ENCODE assay signal across 8 mouse cellular contexts in genomic region chr11:70562287-70562994, GRCm38 (mm10). TPM values are rescaled to one million over a fixed set of nuclear protein-coding genes. Genes with fewer than 3 reads are reported as not detected.
DNase-seq lines count a peak whose midpoint lies in the region; ATAC-seq lines count a peak whose summit lies in the region.

Mink1 (plus strand) TSS chr11:70562881.

- peaks cover 46% of the 10 kb centered on the region for H3K4me1 ChIP-seq in forebrain, embryonic 10.5 days
- H3K4me1 ChIP-seq in heart, embryonic 14.5 days (ENCODE audit: control insufficient read depth in 2 of 2, insufficient read depth in 2 of 2, low read length in 2 of 2), result peaks cover 3 to 24% of the 10 kb centered on the region in 2 experiments; a peak in 3 of 4 replicates
- peaks cover 23% of the 10 kb centered on the region for H3K4me1 ChIP-seq in liver, embryonic 11.5 days (replicated peaks; ENCODE audit: control insufficient read depth, insufficient read depth, low read length)

- H3K9me3 ChIP-seq in forebrain, embryonic 10.5 days, result no peaks in the 10 kb centered on the region
- H3K9me3 ChIP-seq in heart, embryonic 14.5 days (ENCODE audit: control insufficient read depth, low read length), result no peaks in the 10 kb centered on the region
- no peaks in the 10 kb centered on the region for H3K9me3 ChIP-seq in liver, embryonic 11.5 days (ENCODE audit: control insufficient read depth, low read length)

- H3K4me2 ChIP-seq in heart, embryonic 14.5 days (ENCODE audit: low read length), result peak within 1 kb of the TSS; percentile 90
- peak within 1 kb of the TSS; percentile 84 for H3K4me2 ChIP-seq in liver, embryonic 11.5 days

- peak within 1 kb of the TSS; percentile 94 for H3K4me3 ChIP-seq in forebrain, embryonic 10.5 days
- peak within 1 kb of the TSS; percentile 70 to 78 for H3K4me3 ChIP-seq in heart, embryonic 14.5 days (ENCODE audit: control insufficient read depth in 1 of 2, insufficient read depth in 1 of 2, low read depth in 1 of 2, low read length in 2 of 2)
- H3K4me3 ChIP-seq in liver, embryonic 11.5 days (ENCODE audit: low read depth, low read length), result peak within 1 kb of the TSS; percentile 84

- H3K27ac ChIP-seq in forebrain, embryonic 10.5 days, result peak within 1 kb of the TSS; percentile 96
- peak within 1 kb of the TSS; percentile 69 to 76 for H3K27ac ChIP-seq in heart, embryonic 14.5 days (replicated peaks in 1 of 2; ENCODE audit: control insufficient read depth in 1 of 2, insufficient read depth in 1 of 2, low read depth in 2 of 2, low read length in 2 of 2)
- H3K27ac ChIP-seq in liver, embryonic 11.5 days (ENCODE audit: low read depth, low read length), result peak within 1 kb of the TSS; percentile 80

- H3K36me3 ChIP-seq in forebrain, embryonic 10.5 days (replicated peaks), result peaks cover 7% of the 10 kb centered on the region; the same call in 1 of the 2 replicates
- H3K36me3 ChIP-seq in heart, embryonic 14.5 days (ENCODE audit: control insufficient read depth, insufficient read depth, low read length), result peaks cover 5% of the 10 kb centered on the region
- H3K36me3 ChIP-seq in liver, embryonic 11.5 days (ENCODE audit: control insufficient read depth, insufficient read depth, low read length), result no peaks in the 10 kb centered on the region
- no peaks in the 10 kb centered on the region for H3K36me3 ChIP-seq in splenic B cell, adult 2 months (ENCODE audit: control insufficient read depth, insufficient read depth, low read length, poor library complexity, severe bottlenecking)

- under 1% methylated on average over 56 of the region's 57 CpGs for WGBS in forebrain, embryonic 10.5 days
- WGBS in heart, embryonic 14.5 days, result under 1% methylated on average over 50 of the region's 57 CpGs
- WGBS in liver, embryonic 11.5 days, result 1% methylated on average over 54 of the region's 57 CpGs

- ATAC-seq in heart, embryonic 14.5 days (ENCODE audit: insufficient number of reproducible peaks, insufficient read depth, low FRiP score, low read depth), result peak; percentile 89
- peak; percentile 84 for ATAC-seq in liver, embryonic 11.5 days (replicated peaks; ENCODE audit: low FRiP score)

- H3K27me3 ChIP-seq in forebrain, embryonic 10.5 days (ENCODE audit: poor library complexity, severe bottlenecking), result no peaks in the 10 kb centered on the region
- H3K27me3 ChIP-seq in heart, embryonic 14.5 days (ENCODE audit: control insufficient read depth, insufficient read depth, low read length), result no peaks in the 10 kb centered on the region
- no peaks in the 10 kb centered on the region for H3K27me3 ChIP-seq in liver, embryonic 11.5 days (replicated peaks; ENCODE audit: control insufficient read depth, insufficient read depth, low read length)
- H3K27me3 ChIP-seq in splenic B cell, adult 2 months (ENCODE audit: control insufficient read depth, insufficient read depth, low read length, poor library complexity, severe bottlenecking), result no peaks in the 10 kb centered on the region

- DNase-seq in CD8-positive naive resting alpha-beta T cell, adult 2 months (ENCODE audit: low read depth in 2 of 2, low spot score in 2 of 2), result peak; percentile 76 to 81
- DNase-seq in c-Kit-negative CD71-positive TER-119-positive erythroid progenitor cells, embryonic 14.5 days (ENCODE audit: low read depth, low spot score), result peak; percentile 44
- peak; percentile 87 for DNase-seq in forebrain, embryonic 10.5 days (ENCODE audit: extremely low spot score, low spot score)
- DNase-seq in kidney, postnatal 10 days, result peak; percentile 94
- DNase-seq in liver, embryonic 11.5 days (ENCODE audit: low spot score), result peak; percentile 87
- peak; percentile 92 for DNase-seq in naive thymus-derived CD4-positive, alpha-beta T cell, adult 2 months (ENCODE audit: low read depth)
- peak; percentile 91 for DNase-seq in splenic B cell, adult 2 months (ENCODE audit: low read depth, low spot score)

- H3K9ac ChIP-seq in heart, embryonic 14.5 days (ENCODE audit: low read length), result peak within 1 kb of the TSS; percentile 94
- H3K9ac ChIP-seq in liver, embryonic 11.5 days (ENCODE audit: low read depth, low read length), result peak within 1 kb of the TSS; percentile 84

RNA-seq across cellular contexts. Expression of gene Mink1, which starts in this region (rescaled TPM):
- 12.5 and 12.7 TPM in 2 replicates for polyA plus RNA-seq in forebrain, embryonic 10.5 days (2016; fragmentation: Nextera tagmentation; extraction: Ambion mirVana)
- polyA plus RNA-seq in heart, embryonic 14.5 days (2014; fragmentation: Nextera tagmentation; extraction: Ambion mirVana), result 12.7 and 13.2 TPM in 2 replicates
- polyA plus RNA-seq in liver, embryonic 11.5 days (2014; fragmentation: Nextera tagmentation; extraction: Ambion mirVana), result 15.6 and 16.0 TPM in 2 replicates

Comparison
In these comparisons a context has a peak if more than half of its experiments do, and no peak if none do; other contexts are left out.
1. Peak in every context shown above with its lines: DNase-seq, ATAC-seq, H3K4me3 ChIP-seq and H3K27ac ChIP-seq.
2. DNase-seq: peak in every context shown above with its lines; median percentile 94 in kidney, postnatal 10 days; 92 in naive thymus-derived CD4-positive, alpha-beta T cell, adult 2 months; 91 in splenic B cell, adult 2 months; 87 in forebrain, embryonic 10.5 days; 87 in liver, embryonic 11.5 days; 78 in CD8-positive naive resting alpha-beta T cell, adult 2 months; 44 in c-Kit-negative CD71-positive TER-119-positive erythroid progenitor cells, embryonic 14.5 days.